Mouse (Mus musculus) cerebral cortex, adult 2 months (tissue): ENCODE results near the gene 1810024B03Rik.

ENCODE experiments used
- WGBS: fragments of 180-500 bp; shearing (Covaris S2); methylation state at CpG from one replicate; pipeline ENCODE4 v1.1.7; 2018; 5-methylcytosine and 5-hydroxymethylcytosine counted together

The 1810024B03Rik gene

GRCm38 (mm10) chr2:127207547-127208451, at the start of gene 1810024B03Rik, which contains the start of gene Snrnp200:
Gene 1810024B03Rik (minus strand): TSS chr2:127208280.
Gene Snrnp200 (plus strand): TSS chr2:127208386.
- 12% methylated on average over 36 of the region's 36 CpGs for WGBS

GRCm38 (mm10) chr2:127255294-127255693, 47.2 kb upstream of the 1810024B03Rik start:
- WGBS: 80% methylated on average over 6 of the region's 6 CpGs

GRCm38 (mm10) chr2:127254604-127255134, 46.6 kb upstream of the 1810024B03Rik start:
- 85% methylated on average over 3 of the region's 3 CpGs for WGBS

GRCm38 (mm10) chr2:127252787-127253186, 44.7 kb upstream of the 1810024B03Rik start:
- WGBS: 84% methylated on average over 5 of the region's 5 CpGs

- 69% methylated on average over 3 of the region's 3 CpGs for WGBS
These were observed 43.9 kb upstream of the 1810024B03Rik start for GRCm38 (mm10) chr2:127251880-127252527.

GRCm38 (mm10) chr2:127251457-127251856, 43.4 kb upstream of the 1810024B03Rik start:
- 29% methylated on average over 3 of the region's 3 CpGs for WGBS

GRCm38 (mm10) chr2:127250291-127251008, 42.4 kb upstream of the 1810024B03Rik start:
- WGBS: 72% methylated on average over 9 of the region's 9 CpGs

GRCm38 (mm10) chr2:127248334-127249004, 40.4 kb upstream of the 1810024B03Rik start:
- WGBS: 2% methylated on average over 39 of the region's 39 CpGs

- WGBS: under 1% methylated on average over 53 of the region's 53 CpGs
These were observed 39.7 kb upstream of the 1810024B03Rik start, which contains the start of the genes Ciao1 and Tmem127 for GRCm38 (mm10) chr2:127247592-127248333. Gene Ciao1 (minus strand): TSS chr2:127247816. Gene Tmem127 (plus strand): TSS chr2:127247908.

GRCm38 (mm10) chr2:127240065-127240464, 32.0 kb upstream of the 1810024B03Rik start:
- 97% methylated on average over 2 of the region's 2 CpGs for WGBS

GRCm38 (mm10) chr2:127237897-127238610, 30.0 kb upstream of the 1810024B03Rik start:
- WGBS: 94% methylated on average over 11 of the region's 11 CpGs

- WGBS: 97% methylated on average over 3 of the region's 3 CpGs
These were observed 17.2 kb upstream of the 1810024B03Rik start for GRCm38 (mm10) chr2:127225261-127225660.

- WGBS: 88% methylated on average over 5 of the region's 5 CpGs
These were observed 9.7 kb upstream of the 1810024B03Rik start for GRCm38 (mm10) chr2:127217746-127218145.

- WGBS: 92% methylated on average over 11 of the region's 11 CpGs
These were observed 2.6 kb upstream of the 1810024B03Rik start for GRCm38 (mm10) chr2:127210701-127211100.

- under 1% methylated on average over 17 of the region's 17 CpGs for WGBS
These were observed 331 bp upstream of the 1810024B03Rik start for GRCm38 (mm10) chr2:127208452-127208769.

- 93% methylated on average over 2 of the region's 2 CpGs for WGBS
These were observed 1.2 kb downstream of the 1810024B03Rik start for GRCm38 (mm10) chr2:127206916-127207315.

GRCm38 (mm10) chr2:127205936-127206335, 2.1 kb downstream of the 1810024B03Rik start:
- 93% methylated on average over 4 of the region's 4 CpGs for WGBS

- WGBS: 18% methylated on average over 3 of the region's 3 CpGs
These were observed 3.1 kb downstream of the 1810024B03Rik start for GRCm38 (mm10) chr2:127204932-127205331.

GRCm38 (mm10) chr2:127182598-127183381, 25.3 kb downstream of the 1810024B03Rik start:
- WGBS: under 1% methylated on average over 17 of the region's 17 CpGs
